Mouse (Mus musculus): ENCODE data around the gene H2afx. TPM values are rescaled to one million over a fixed set of nuclear protein-coding genes. Genes with fewer than 3 reads are reported as not detected.

H2afx gene
- polyA plus RNA-seq, 1 experiment from 2014 or later, result 427 TPM

GRCm38 (mm10) chr9:44379054-44379834 lies 44.8 kb downstream of the H2afx start, which contains the start of gene Hyou1:
TSS of gene Hyou1 (plus strand) at chr9:44379490.
- peaks cover 16% of the 10 kb centered on the region for H3K36me3 ChIP-seq (replicated peaks; ENCODE audit: control insufficient read depth, insufficient read depth, low read depth, low read length)
- WGBS, result under 1% methylated on average over 83 of the region's 83 CpGs
- peaks cover 6% of the 10 kb centered on the region for H3K4me1 ChIP-seq (ENCODE audit: control insufficient read depth, insufficient read depth, low read length)
- peak within 1 kb of the TSS; percentile 95 for H3K9ac ChIP-seq (replicated peaks; ENCODE audit: low read length)
- no peaks in the 10 kb centered on the region for H3K27me3 ChIP-seq (ENCODE audit: control insufficient read depth, insufficient read depth, low read length)
- H3K4me2 ChIP-seq (ENCODE audit: low read depth, low read length), result peak within 1 kb of the TSS; percentile 90
- ATAC-seq (replicated peaks; ENCODE audit: insufficient number of reproducible peaks, low FRiP score, low TSS enrichment, low read depth) (peak; percentile 94), DNase-seq (ENCODE audit: low spot score) (peak; percentile 99)
- H3K27ac ChIP-seq (replicated peaks; ENCODE audit: low read depth, low read length), result peak within 1 kb of the TSS; percentile 62
- no peaks in the 10 kb centered on the region for H3K9me3 ChIP-seq (replicated peaks; ENCODE audit: control insufficient read depth, low read length)
- peak within 1 kb of the TSS; percentile 93 for H3K4me3 ChIP-seq (ENCODE audit: low read depth, low read length)

GRCm38 (mm10) chr9:44379862-44380261 lies 45.4 kb downstream of the H2afx start:
- H3K4me1 ChIP-seq (ENCODE audit: control insufficient read depth, insufficient read depth, low read length), result peaks cover 6% of the 10 kb centered on the region
- H3K36me3 ChIP-seq (replicated peaks; ENCODE audit: control insufficient read depth, insufficient read depth, low read depth, low read length), result peaks cover 18% of the 10 kb centered on the region
- peak overlapping the region; percentile 62 for H3K27ac ChIP-seq (replicated peaks; ENCODE audit: low read depth, low read length)
- peak overlapping the region; percentile 95 for H3K9ac ChIP-seq (replicated peaks; ENCODE audit: low read length)
- peak overlapping the region; percentile 90 for H3K4me2 ChIP-seq (ENCODE audit: low read depth, low read length)
- H3K9me3 ChIP-seq (replicated peaks; ENCODE audit: control insufficient read depth, low read length), result no peaks in the 10 kb centered on the region
- DNase-seq (ENCODE audit: low spot score) (no peak), ATAC-seq (replicated peaks; ENCODE audit: insufficient number of reproducible peaks, low FRiP score, low TSS enrichment, low read depth) (peak; percentile 51)
- peak overlapping the region; percentile 93 for H3K4me3 ChIP-seq (ENCODE audit: low read depth, low read length)
- 7% methylated on average over 15 of the region's 15 CpGs for WGBS
- no peaks in the 10 kb centered on the region for H3K27me3 ChIP-seq (ENCODE audit: control insufficient read depth, insufficient read depth, low read length)

GRCm38 (mm10) chr9:44384596-44384995 lies 50.1 kb downstream of the H2afx start:
- Histone ChIP-seq H3K9me3 (replicated peaks; ENCODE audit: control insufficient read depth, low read length) (no peaks in the 10 kb centered on the region), H3K4me1 (ENCODE audit: control insufficient read depth, insufficient read depth, low read length) (peaks cover 6% of the 10 kb centered on the region), H3K27ac (replicated peaks; ENCODE audit: low read depth, low read length) (no peak overlapping the region), H3K9ac (replicated peaks; ENCODE audit: low read length) (no peak overlapping the region), H3K4me3 (ENCODE audit: low read depth, low read length) (no peak overlapping the region), H3K36me3 (replicated peaks; ENCODE audit: control insufficient read depth, insufficient read depth, low read depth, low read length) (peaks cover 42% of the 10 kb centered on the region), H3K27me3 (ENCODE audit: control insufficient read depth, insufficient read depth, low read length) (no peaks in the 10 kb centered on the region), H3K4me2 (ENCODE audit: low read depth, low read length) (no peak overlapping the region)
- DNase-seq (ENCODE audit: low spot score) (no peak), ATAC-seq (replicated peaks; ENCODE audit: insufficient number of reproducible peaks, low FRiP score, low TSS enrichment, low read depth) (no peak)
- 94% methylated on average over 13 of the region's 13 CpGs for WGBS

Small RNAs within 50 kb of the gene (microRNA-seq; reads per million reads assigned to microRNA genes)
- gene Gm44335 (ENCODE audit: borderline number of aligned reads), result not detected

Other genes starting within 250 kb of the H2afx start
- gene Mfrp, start 233.0 kb upstream of the H2afx start, polyA plus RNA-seq (2014; fragmentation: Nextera tagmentation; extraction: Ambion mirVana), result 0.17 and 0.32 TPM in 2 replicates
- gene C1qtnf5, start 227.4 kb upstream of the H2afx start, polyA plus RNA-seq (2014; fragmentation: Nextera tagmentation; extraction: Ambion mirVana), result 0.53 and 0.56 TPM in 2 replicates
- gene Gm49380, start 221.2 kb upstream of the H2afx start, polyA plus RNA-seq (2014; fragmentation: Nextera tagmentation; extraction: Ambion mirVana), result 0.08 TPM in 1 of 2 replicates, not detected in the other
- gene Rnf26, start 221.2 kb upstream of the H2afx start, polyA plus RNA-seq (2014; fragmentation: Nextera tagmentation; extraction: Ambion mirVana), result 59.5 and 65.9 TPM in 2 replicates
- 18.3 and 20.1 TPM in 2 replicates for gene Mcam, start 200.2 kb upstream of the H2afx start, polyA plus RNA-seq (2014; fragmentation: Nextera tagmentation; extraction: Ambion mirVana)
- 16.4 and 17.4 TPM in 2 replicates for gene Cbl, start 100.6 kb upstream of the H2afx start, polyA plus RNA-seq (2014; fragmentation: Nextera tagmentation; extraction: Ambion mirVana)
- not detected in 2 replicates for gene Ccdc153, start 94.0 kb upstream of the H2afx start, polyA plus RNA-seq (2014; fragmentation: Nextera tagmentation; extraction: Ambion mirVana)
- not detected in 2 replicates for gene Pdzd3, start 83.2 kb upstream of the H2afx start, polyA plus RNA-seq (2014; fragmentation: Nextera tagmentation; extraction: Ambion mirVana)
- 2.6 TPM in 2 replicates for gene Nlrx1, start 66.1 kb upstream of the H2afx start, polyA plus RNA-seq (2014; fragmentation: Nextera tagmentation; extraction: Ambion mirVana)
- gene Abcg4, start 46.1 kb upstream of the H2afx start, polyA plus RNA-seq (2014; fragmentation: Nextera tagmentation; extraction: Ambion mirVana), result 1.6 and 2.0 TPM in 2 replicates
- 17.2 and 19.6 TPM in 2 replicates for gene Hinfp, start 29.0 kb upstream of the H2afx start, polyA plus RNA-seq (2014; fragmentation: Nextera tagmentation; extraction: Ambion mirVana)
- gene C2cd2l, start 14.4 kb upstream of the H2afx start, polyA plus RNA-seq (2014; fragmentation: Nextera tagmentation; extraction: Ambion mirVana), result 5.8 and 7.5 TPM in 2 replicates
- gene Dpagt1, start 8.7 kb upstream of the H2afx start, polyA plus RNA-seq (2014; fragmentation: Nextera tagmentation; extraction: Ambion mirVana), result 51.3 and 60.6 TPM in 2 replicates
- gene Hmbs, start 9.5 kb downstream of the H2afx start, polyA plus RNA-seq (2014; fragmentation: Nextera tagmentation; extraction: Ambion mirVana), result 152 and 161 TPM in 2 replicates
- 27.3 and 27.6 TPM in 2 replicates for gene Vps11, start 27.0 kb downstream of the H2afx start, polyA plus RNA-seq (2014; fragmentation: Nextera tagmentation; extraction: Ambion mirVana)
- gene Hyou1, start 44.8 kb downstream of the H2afx start, polyA plus RNA-seq (2014; fragmentation: Nextera tagmentation; extraction: Ambion mirVana), result 29.2 and 31.3 TPM in 2 replicates
- 10.8 and 15.5 TPM in 2 replicates for gene Slc37a4, start 62.2 kb downstream of the H2afx start, polyA plus RNA-seq (2014; fragmentation: Nextera tagmentation; extraction: Ambion mirVana)
- gene Rps25, start 72.4 kb downstream of the H2afx start, polyA plus RNA-seq (2014; fragmentation: Nextera tagmentation; extraction: Ambion mirVana), result 2,044 and 2,103 TPM in 2 replicates
- gene Trappc4, start 72.9 kb downstream of the H2afx start, polyA plus RNA-seq (2014; fragmentation: Nextera tagmentation; extraction: Ambion mirVana), result 166 and 175 TPM in 2 replicates
- gene Ccdc84, start 83.9 kb downstream of the H2afx start, polyA plus RNA-seq (2014; fragmentation: Nextera tagmentation; extraction: Ambion mirVana), result 20.3 and 27.6 TPM in 2 replicates
- not detected in 2 replicates for gene Foxr1, start 106.4 kb downstream of the H2afx start, polyA plus RNA-seq (2014; fragmentation: Nextera tagmentation; extraction: Ambion mirVana)
- 0.59 and 1.3 TPM in 2 replicates for gene Upk2, start 120.3 kb downstream of the H2afx start, polyA plus RNA-seq (2014; fragmentation: Nextera tagmentation; extraction: Ambion mirVana)
- 10.3 and 11.8 TPM in 2 replicates for gene Bcl9l, start 148.1 kb downstream of the H2afx start, polyA plus RNA-seq (2014; fragmentation: Nextera tagmentation; extraction: Ambion mirVana)
- 0.13 and 0.31 TPM in 2 replicates for gene Cxcr5, start 227.2 kb downstream of the H2afx start, polyA plus RNA-seq (2014; fragmentation: Nextera tagmentation; extraction: Ambion mirVana)